Mouse (Mus musculus) bone marrow macrophage, adult 2 months (primary cell): ENCODE data around the gene Stkld1. TPM values are rescaled to one million over a fixed set of nuclear protein-coding genes. Genes with fewer than 3 reads are reported as not detected.

Source experiments
- H3K27ac ChIP-seq: 2 replicates; pipeline ENCODE4 v1.5.1; 2012; ENCODE audit warnings: low read depth, low read length; ENCODE audit not compliant: insufficient read depth
- H3K4me1 ChIP-seq: 2 replicates; pipeline ENCODE4 v1.6.1; 2012; ENCODE audit warnings: low read length; ENCODE audit not compliant: control insufficient read depth, insufficient read depth
- H3K4me3 ChIP-seq: 2 replicates; pipeline ENCODE4 v1.5.1; 2012; ENCODE audit warnings: mild to moderate bottlenecking, low read length, moderate library complexity; ENCODE audit not compliant: insufficient read depth
- CTCF ChIP-seq: IDR thresholded peaks from 2 replicates; pipeline ENCODE4 v1.5.1; 2012; ENCODE audit warnings: low read depth, mild to moderate bottlenecking, low read length, moderate library complexity
- POLR2A ChIP-seq: IDR thresholded peaks from 2 replicates; pipeline ENCODE4 v1.6.1; 2012; ENCODE audit warnings: mild to moderate bottlenecking, low read depth, low read length, borderline replicate concordance
- polyA plus RNA-seq: library from polyadenylated mRNA; stranded (reverse); fragments of >200 nt; gene quantifications from 2 replicates; pipeline ENCODE4 v1.2.4, GENCODE M21; 2012; ENCODE audit not compliant: missing spikeins, insufficient read depth, insufficient read length

The Stkld1 gene
- polyA plus RNA-seq, 1 experiment: 2.5 TPM

DNA sequence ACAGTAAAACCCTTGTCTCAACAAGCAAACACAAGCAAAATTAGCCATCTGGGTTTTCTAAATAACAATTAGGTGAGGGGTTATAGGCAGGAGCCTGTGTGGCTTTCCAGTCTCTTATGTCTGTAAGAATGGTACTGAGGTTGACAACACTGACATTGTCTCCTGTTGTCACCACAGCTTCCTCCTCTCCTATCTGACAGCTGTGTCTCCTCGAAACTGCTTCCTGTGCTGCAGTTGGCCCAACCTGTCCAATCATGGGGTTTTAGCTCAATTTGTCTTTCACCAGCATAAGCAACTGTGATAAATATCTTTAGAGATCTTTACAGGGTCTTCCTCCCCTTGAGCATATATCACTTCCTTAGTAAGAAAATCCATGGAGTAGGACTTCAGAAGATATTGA, 2.6 kb downstream of the Stkld1 start:
- Histone ChIP-seq H3K4me1 (peaks cover 33% of the 10 kb centered on the region), H3K27ac (no peak overlapping the region), H3K4me3 (no peak overlapping the region)
- TF ChIP-seq POLR2A: no peak
- TF ChIP-seq CTCF: no peak

DNA sequence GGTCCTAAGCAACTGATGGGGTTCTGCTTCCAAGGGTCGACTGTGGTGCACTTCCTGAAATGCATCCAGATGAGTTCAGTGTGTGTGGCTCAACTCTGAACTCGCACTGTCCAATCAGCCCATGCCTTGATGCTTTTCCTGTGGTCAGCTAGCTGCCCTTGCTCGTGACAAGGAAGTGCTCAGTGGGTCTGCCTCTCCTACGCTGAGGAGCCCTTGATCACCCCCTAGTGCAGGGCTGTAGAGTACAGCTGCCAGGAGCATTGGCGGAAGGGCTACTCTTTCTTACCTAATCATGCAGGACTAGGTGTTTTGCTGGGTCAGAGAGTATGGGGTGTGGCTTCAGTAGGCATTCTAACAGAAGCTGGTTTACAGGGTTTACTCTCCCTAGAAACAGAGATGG, 7.7 kb downstream of the Stkld1 start:
- peaks cover 9% of the 10 kb centered on the region for H3K4me1 ChIP-seq
- peak overlapping the region; percentile 42 for H3K27ac ChIP-seq
- TF ChIP-seq POLR2A (no peak), CTCF (0 out of 2 replicates have a peak, but pooled peaks have one; percentile 24)
- H3K4me3 ChIP-seq: 0 out of 2 replicates have a peak overlapping the region, but pooled peaks have one; percentile 6

DNA sequence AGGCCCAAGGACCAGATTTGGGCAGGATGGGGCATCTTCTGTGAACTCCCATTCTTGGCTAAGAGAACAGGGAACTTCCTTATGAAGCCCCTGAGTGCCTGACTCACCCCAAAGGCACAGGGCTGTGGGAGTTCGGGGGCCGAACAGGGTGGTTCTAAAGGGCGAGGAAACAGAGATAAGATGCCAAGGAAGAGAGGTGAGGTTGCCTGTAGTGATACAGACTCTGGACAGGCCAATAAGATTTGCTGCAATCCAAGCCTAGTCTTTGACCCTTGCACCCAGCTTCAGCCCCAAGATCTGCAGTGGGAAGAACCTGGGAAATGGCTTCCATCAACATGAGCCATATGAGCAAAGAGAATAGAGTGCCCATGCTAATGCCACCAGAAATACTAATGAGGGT, 9.4 kb downstream of the Stkld1 start:
- no peak overlapping the region for H3K27ac ChIP-seq
- H3K4me3 ChIP-seq: no peak overlapping the region
- TF ChIP-seq POLR2A (no peak), CTCF (no peak)
- peaks cover 9% of the 10 kb centered on the region for H3K4me1 ChIP-seq

DNA sequence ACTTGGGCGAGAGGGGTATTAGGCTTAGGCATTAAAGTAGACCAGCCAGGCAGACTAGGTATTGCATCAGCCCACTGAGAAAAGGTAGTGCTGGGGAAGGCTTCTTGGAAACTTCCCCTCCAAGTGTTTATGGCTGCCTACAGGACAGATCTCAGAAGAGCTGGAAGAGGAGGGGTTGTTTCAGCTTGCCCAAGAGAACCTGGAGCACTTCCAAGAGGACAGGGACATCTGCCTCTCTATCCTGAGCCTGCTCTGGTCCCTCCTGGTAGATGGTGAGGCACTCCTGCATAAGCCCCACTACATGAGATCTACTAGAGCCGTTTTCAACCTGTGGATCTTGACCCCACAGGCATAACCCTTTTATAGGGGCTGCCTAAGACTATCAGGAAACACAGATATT, 16.6 kb downstream of the Stkld1 start:
- Histone ChIP-seq H3K4me3 (no peak overlapping the region), H3K27ac (no peak overlapping the region), H3K4me1 (peaks cover 12% of the 10 kb centered on the region)
- no peak for TF ChIP-seq CTCF
- no peak for TF ChIP-seq POLR2A

DNA sequence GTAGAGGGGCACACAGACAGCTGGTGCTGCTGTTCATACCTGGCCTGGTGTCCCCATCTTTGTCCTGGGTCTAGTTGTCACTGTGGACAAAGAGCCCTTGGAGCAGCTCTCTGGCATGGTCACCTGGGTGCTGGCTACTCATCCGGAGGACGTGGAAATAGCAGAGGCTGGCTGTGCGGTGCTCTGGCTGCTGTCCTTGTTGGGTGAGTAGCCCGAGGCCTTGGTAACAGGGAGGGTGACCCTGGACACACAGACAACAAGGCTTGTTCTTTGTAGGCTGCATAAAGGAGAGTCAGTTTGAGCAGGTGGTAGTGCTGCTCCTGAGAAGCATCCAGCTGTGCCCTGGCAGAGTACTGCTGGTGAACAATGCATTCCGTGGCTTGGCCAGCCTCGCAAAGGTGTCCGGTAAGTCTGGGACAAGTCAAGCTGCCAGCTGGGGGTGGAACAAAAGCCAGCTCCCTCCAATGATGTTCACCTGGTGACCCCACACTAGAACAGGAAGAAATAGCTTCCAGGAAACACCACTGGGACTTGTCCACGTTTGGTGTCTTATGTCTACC, 17.6 kb downstream of the Stkld1 start:
- Histone ChIP-seq H3K27ac (no peak overlapping the region), H3K4me3 (no peak overlapping the region), H3K4me1 (peaks cover 14% of the 10 kb centered on the region)
- no peak for TF ChIP-seq POLR2A
- no peak for TF ChIP-seq CTCF

DNA sequence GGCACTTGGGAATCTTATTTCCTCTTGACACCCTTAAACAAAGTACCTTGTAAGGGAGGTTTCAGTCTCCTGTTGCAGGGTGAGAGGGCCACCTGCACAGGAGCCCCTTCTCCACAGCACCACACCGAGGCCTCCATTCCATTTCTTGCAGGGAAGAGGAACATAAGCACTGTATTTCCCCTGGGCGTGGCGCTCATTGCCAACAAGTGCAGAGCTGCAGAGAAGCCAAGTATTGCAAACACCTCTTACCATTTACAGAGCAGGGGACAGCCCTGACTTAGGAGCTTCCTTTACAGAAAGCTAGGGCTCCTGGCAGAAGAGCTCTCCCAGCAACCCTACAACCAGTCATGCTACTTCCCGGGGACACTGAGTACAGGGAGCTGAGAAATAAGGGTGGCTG, 18.3 kb downstream of the Stkld1 start:
- Histone ChIP-seq H3K4me1 (peaks cover 14% of the 10 kb centered on the region), H3K4me3 (no peak overlapping the region), H3K27ac (no peak overlapping the region)
- no peak for TF ChIP-seq POLR2A
- no peak for TF ChIP-seq CTCF

DNA sequence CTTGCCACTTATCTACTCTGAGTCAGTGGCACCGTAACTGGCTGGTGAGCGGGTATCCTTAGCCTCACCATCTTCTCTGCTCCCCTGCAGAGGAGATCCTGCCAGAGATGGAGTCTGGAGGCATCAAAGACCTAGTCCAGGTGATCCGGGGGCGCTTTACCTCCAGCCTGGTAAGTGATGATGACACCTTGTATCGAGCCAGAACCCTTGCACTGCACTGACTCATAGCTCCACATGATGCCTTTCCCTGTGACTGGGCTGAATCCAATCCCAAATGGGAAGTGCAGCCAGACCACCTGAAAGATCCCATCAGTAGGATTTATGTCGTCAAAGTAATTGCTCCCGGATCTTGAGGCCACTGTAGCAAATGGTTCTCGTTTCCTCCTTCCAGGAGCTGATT, 19.0 kb downstream of the Stkld1 start:
- Histone ChIP-seq H3K4me1 (peaks cover 14% of the 10 kb centered on the region), H3K4me3 (no peak overlapping the region), H3K27ac (no peak overlapping the region)
- no peak for TF ChIP-seq POLR2A
- no peak for TF ChIP-seq CTCF

DNA sequence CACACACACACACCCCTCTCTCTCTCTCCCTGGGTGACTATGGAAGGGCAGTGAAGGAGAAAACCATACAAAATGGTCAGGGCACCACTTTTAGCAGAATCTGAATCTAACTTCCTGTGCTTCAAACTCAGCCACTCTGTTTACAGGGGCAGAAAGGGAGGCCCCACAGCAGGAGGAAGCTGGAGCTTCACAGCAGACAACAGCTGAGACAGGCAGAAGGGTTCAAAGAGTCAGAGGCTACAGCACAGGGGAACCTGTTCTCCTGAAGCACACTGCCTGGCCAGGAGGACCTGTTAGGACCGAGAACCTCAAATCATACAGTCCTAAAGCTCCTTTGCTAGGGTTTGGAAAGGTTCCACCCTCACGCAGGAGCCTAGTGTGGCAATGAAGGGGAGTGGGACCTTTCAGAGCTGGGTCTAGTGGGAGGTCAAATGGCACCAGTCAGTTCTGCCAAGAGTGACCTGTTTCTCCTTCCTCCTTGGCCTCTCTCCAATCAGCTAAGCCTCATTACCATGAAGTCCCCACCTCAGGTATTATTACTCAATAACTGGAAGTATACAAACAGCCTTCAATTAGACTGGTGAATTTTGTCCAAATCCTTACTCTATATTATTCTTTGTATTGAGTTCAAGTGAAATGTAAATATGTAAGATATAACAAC, 21.0 kb downstream of the Stkld1 start:
- Histone ChIP-seq H3K4me1 (peaks cover 14% of the 10 kb centered on the region), H3K27ac (peak overlapping the region; percentile 37), H3K4me3 (no peak overlapping the region)
- TF ChIP-seq CTCF (no peak), POLR2A (no peak)

DNA sequence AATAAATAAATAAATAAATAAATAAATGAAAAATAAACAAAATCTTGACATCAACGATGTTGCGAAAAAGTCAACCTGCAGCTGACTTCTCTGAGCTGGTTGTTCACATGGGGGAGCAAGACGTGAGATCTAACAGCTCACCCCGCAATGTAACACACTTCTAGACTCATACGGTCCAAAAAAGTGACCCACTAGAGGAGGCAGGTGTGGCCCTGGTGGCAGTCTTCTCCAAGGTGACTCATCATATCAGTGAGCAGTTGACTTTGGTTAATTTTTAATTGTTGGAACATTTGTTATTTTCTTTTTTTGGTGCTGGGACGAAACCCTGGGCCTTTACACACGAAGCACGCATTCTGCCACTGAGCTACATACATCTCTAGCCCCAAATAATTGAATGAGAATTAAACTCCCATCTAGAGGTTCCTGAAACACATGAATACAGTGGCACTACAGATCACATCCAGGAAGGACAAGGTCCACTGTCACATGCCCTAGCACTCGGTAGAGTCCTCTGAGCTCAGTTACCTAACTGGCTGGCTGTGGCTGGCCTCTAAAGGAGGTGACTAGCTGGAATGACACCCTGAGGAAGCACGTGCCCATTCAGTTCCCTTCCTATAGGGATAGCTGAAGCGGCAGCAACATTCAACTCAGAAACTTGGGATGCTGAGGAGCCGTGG, 23.1 kb downstream of the Stkld1 start:
- TF ChIP-seq POLR2A: no peak
- no peak for TF ChIP-seq CTCF
- peaks cover 21% of the 10 kb centered on the region for H3K4me1 ChIP-seq
- H3K27ac ChIP-seq: no peak overlapping the region
- no peak overlapping the region for H3K4me3 ChIP-seq

DNA sequence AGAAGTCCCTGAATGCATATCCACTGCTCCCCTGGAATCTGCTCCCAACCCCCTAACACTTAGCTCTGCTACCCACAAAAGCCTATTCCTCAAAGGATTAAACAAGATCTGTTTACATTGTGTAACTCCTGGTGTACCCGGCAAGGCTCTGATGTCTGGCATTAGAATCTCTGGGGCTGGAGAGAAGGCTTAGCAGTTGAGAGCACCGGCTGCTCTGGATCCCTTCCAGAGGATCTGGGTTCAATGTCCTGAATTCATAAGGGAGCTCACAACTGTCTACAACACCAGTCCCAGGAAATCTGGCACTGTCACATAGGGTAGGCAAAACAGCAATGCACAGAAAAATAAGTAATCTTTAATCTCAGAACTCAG, 23.6 kb downstream of the Stkld1 start:
- H3K4me3 ChIP-seq: no peak overlapping the region
- TF ChIP-seq CTCF (no peak), POLR2A (no peak)
- no peak overlapping the region for H3K27ac ChIP-seq
- peaks cover 24% of the 10 kb centered on the region for H3K4me1 ChIP-seq
